Mouse (Mus musculus) B cell, adult 2 months (primary cell): ENCODE measurements around the gene Gm6803.
"Not testable (repeated sequence)": the region's sequence is repeated elsewhere in the genome, so short reads cannot be mapped to it uniquely, and the experiment has no call there.

Experiments
- DNase-seq, 2 experiments: peaks; one replicate each; pipeline ENCODE4 v3.0.0; 2022

The Gm6803 gene

GRCm38 (mm10) chr12:88018671-88019070 lies at the start of gene Gm6803:
Gm6803 (minus strand) TSS chr12:88018771.
- DNase-seq, result not testable (repeated sequence)

DNA sequence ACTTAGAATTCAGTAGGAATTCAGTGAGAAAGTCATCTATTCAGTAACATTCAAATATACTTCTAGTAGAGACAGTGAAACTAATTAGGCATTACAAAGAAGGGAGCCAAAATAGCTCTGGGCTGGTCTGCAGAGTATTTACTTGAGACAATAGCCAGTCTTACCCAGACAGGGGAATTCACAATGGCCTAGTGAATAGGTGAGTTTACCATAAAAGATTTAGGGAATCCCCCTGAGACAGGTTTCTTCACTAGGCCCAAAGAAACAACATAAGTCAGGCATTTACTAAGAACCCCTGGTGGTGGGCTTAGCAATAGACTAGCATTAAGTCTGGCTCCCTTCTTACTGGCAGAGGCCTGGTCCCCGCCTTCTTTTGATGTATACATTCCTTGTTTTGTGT lies 26.7 kb upstream of the Gm6803 start:
- DNase-seq, result not testable (repeated sequence)

GRCm38 (mm10) chr12:88039703-88040102 lies 21.1 kb upstream of the Gm6803 start:
- not testable (repeated sequence) for DNase-seq

DNA sequence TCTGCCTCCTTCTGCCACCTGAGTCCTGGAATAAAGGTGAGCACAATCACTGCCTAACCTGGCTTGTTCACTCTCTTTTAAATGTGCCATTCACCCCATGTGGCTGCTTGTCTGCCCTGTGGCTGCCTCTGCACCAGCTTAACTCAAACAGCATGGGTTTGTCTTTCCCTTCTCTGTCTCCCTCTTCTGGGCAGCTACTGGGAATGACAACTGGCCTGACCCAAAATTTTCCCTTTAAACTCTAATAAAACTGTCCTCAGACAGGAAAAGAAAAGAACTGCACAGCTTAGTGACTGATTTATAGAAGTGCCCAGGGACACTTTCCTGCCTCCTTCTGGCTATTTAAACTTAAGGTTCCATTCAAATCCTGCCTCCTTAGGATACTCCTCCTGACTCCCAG lies 20.5 kb upstream of the Gm6803 start:
- DNase-seq, result not testable (repeated sequence)

DNA sequence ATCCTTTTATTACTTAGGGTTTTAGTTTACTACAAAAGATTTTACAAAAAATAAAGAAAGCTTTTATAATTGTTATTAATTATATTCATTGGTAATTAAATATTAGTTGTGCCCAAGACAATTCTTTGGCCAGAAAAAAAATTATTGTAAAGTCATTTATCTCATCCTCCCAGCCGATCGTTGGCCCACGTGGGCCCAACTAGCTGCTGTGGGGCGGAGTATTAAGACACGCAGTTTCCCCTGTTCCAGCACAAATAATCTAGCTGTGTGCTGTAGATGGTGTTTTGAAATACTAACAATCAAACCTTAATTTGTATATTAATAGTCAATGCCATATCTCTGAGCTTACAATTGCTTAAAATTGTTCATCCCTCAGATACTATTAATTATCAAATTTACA lies 13.7 kb upstream of the Gm6803 start:
- not testable (repeated sequence) for DNase-seq

DNA sequence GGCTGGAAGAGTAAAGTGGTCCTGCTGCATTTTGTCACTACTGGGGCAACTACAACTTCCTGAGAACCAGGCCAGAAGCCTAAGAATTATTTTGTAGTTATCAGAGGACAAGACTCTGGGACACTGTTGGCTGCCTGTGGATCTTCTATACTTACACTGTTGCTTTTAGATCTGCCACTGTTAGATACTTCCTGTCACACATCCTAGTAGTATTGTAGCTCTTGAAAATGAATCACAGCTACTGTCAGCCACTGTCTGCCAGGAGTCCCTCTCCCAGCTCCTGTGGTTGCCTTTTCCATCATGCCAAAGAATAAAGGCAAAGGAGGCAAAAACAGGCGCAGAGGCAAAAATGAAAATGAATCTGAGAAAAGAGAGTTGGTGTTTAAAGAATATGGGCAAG lies 8.1 kb upstream of the Gm6803 start, which contains the start of gene Gm2056:
Gm2056 (plus strand) TSS at position 301 of the 400 bp plus-strand sequence.
- not testable (repeated sequence) for DNase-seq

GRCm38 (mm10) chr12:88011548-88011947 lies 7.0 kb downstream of the Gm6803 start, which contains the start of gene Gm2075:
Gm2075 (plus strand) TSS chr12:88011848.
- DNase-seq, result not testable (repeated sequence)

DNA sequence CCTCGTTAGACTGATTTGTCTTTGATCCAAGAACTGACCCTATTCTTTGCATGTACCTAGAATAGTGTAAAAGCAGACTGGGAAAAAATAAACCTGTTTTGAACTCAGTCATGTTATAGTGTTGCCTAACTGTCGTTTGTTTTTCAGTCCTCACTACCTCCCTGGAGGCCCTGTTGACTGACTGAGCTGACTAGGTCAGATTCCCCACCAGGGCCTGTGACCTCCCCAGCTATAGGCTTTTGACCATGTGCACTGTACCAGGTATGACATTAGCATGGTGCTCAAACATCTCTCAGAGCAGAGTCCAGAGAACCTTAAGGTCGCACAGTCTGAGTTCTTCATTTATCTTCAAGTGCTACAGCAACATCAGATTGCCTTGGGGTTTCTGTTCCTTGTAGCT lies 14.5 kb downstream of the Gm6803 start:
- DNase-seq, result not testable (repeated sequence)

GRCm38 (mm10) chr12:87984000-87984399 lies 34.6 kb downstream of the Gm6803 start:
- DNase-seq, result not testable (repeated sequence)
